8 mouse cellular contexts compared by ENCODE assay signal in genomic region chr1:135944526-135945259, GRCm38 (mm10). TPM values are rescaled to one million over a fixed set of nuclear protein-coding genes. Genes with fewer than 3 reads are reported as not detected.
DNase-seq lines count a peak whose midpoint lies in the region; ATAC-seq and TF ChIP-seq lines count a peak whose summit lies in the region.

No protein-coding gene starts in this region.

- no peak overlapping the region for H3K27ac ChIP-seq in embryonic facial prominence, embryonic 10.5 days (replicated peaks)
- H3K27ac ChIP-seq in kidney, adult 2 months (ENCODE audit: insufficient read depth, low read depth, low read length): no peak overlapping the region
- no peak overlapping the region for H3K27ac ChIP-seq in limb, embryonic 11.5 days (replicated peaks; ENCODE audit: low read depth, low read length)
- no peak overlapping the region for H3K27ac ChIP-seq in midbrain, postnatal 0 days (ENCODE audit: low read depth, low read length)

- no peak overlapping the region for H3K4me3 ChIP-seq in embryonic facial prominence, embryonic 10.5 days
- H3K4me3 ChIP-seq in kidney, adult 2 months (ENCODE audit: insufficient read depth, low read depth, low read length): no peak overlapping the region
- H3K4me3 ChIP-seq in limb, embryonic 11.5 days (ENCODE audit: low read depth, low read length): no peak overlapping the region
- no peak overlapping the region for H3K4me3 ChIP-seq in midbrain, postnatal 0 days (ENCODE audit: low read depth, low read length)

- no peak for TF ChIP-seq POLR2A in kidney, adult 2 months (IDR thresholded peaks at IDR 0.05; ENCODE audit: low read depth, low read length)

- WGBS in embryonic facial prominence, embryonic 10.5 days: 44% methylated on average over 12 of the region's 12 CpGs
- WGBS in kidney, adult 2 months: 45% methylated on average over 12 of the region's 12 CpGs
- WGBS in limb, embryonic 11.5 days: 44% methylated on average over 12 of the region's 12 CpGs
- 45% methylated on average over 12 of the region's 12 CpGs for WGBS in midbrain, postnatal 0 days

- H3K27me3 ChIP-seq in embryonic facial prominence, embryonic 10.5 days (replicated peaks; ENCODE audit: low read depth, poor library complexity, severe bottlenecking): peaks cover 34% of the 10 kb centered on the region
- no peaks in the 10 kb centered on the region for H3K27me3 ChIP-seq in kidney, adult 2 months (replicated peaks; ENCODE audit: control insufficient read depth, insufficient read depth, low read length)
- no peaks in the 10 kb centered on the region for H3K27me3 ChIP-seq in limb, embryonic 11.5 days (ENCODE audit: control insufficient read depth, insufficient read depth, low read length)
- H3K27me3 ChIP-seq in midbrain, postnatal 0 days (ENCODE audit: insufficient read depth, low read length): no peaks in the 10 kb centered on the region

- peak; percentile 59 for TF ChIP-seq CTCF in kidney, adult 2 months (conservative IDR thresholded peaks at IDR 0.05; ENCODE audit: insufficient read depth, insufficient read length, low read depth, low read length)
- TF ChIP-seq CTCF in midbrain, postnatal 0 days (IDR thresholded peaks at IDR 0.05): peak; percentile 93

- H3K4me2 ChIP-seq in limb, embryonic 11.5 days (ENCODE audit: low read depth, severe bottlenecking): no peak overlapping the region
- no peak overlapping the region for H3K4me2 ChIP-seq in midbrain, postnatal 0 days (ENCODE audit: low read depth, low read length, poor library complexity, severe bottlenecking)

- no peak; the same call in 1 of the 2 replicates for ATAC-seq in limb, embryonic 11.5 days (ENCODE audit: insufficient number of reproducible peaks, low FRiP score, low TSS enrichment, low read depth)
- ATAC-seq in midbrain, postnatal 0 days (ENCODE audit: low FRiP score): peak; percentile 61; the same call in 1 of the 2 replicates

- no peaks in the 10 kb centered on the region for H3K36me3 ChIP-seq in embryonic facial prominence, embryonic 10.5 days (replicated peaks)
- no peaks in the 10 kb centered on the region for H3K36me3 ChIP-seq in kidney, adult 2 months (ENCODE audit: control insufficient read depth, insufficient read depth, low read length)
- no peaks in the 10 kb centered on the region for H3K36me3 ChIP-seq in limb, embryonic 11.5 days (ENCODE audit: control insufficient read depth, insufficient read depth, low read length)
- H3K36me3 ChIP-seq in midbrain, postnatal 0 days (ENCODE audit: insufficient read depth, low read length): no peaks in the 10 kb centered on the region

- 0 out of 2 replicates have a peak, but pooled peaks cover 3% of the 10 kb centered on the region for H3K4me1 ChIP-seq in embryonic facial prominence, embryonic 10.5 days
- H3K4me1 ChIP-seq in kidney, adult 2 months (ENCODE audit: control insufficient read depth, insufficient read depth, low read length): no peaks in the 10 kb centered on the region
- H3K4me1 ChIP-seq in limb, embryonic 11.5 days (ENCODE audit: control insufficient read depth, insufficient read depth, low read length): no peaks in the 10 kb centered on the region
- peaks cover 4% of the 10 kb centered on the region; the same call in 1 of the 2 replicates for H3K4me1 ChIP-seq in midbrain, postnatal 0 days (ENCODE audit: insufficient read depth, low read length)

- no peaks in the 10 kb centered on the region for H3K9me3 ChIP-seq in embryonic facial prominence, embryonic 10.5 days
- H3K9me3 ChIP-seq in limb, embryonic 11.5 days (ENCODE audit: control insufficient read depth, low read length): no peaks in the 10 kb centered on the region
- no peaks in the 10 kb centered on the region for H3K9me3 ChIP-seq in midbrain, postnatal 0 days (ENCODE audit: low read length)

- peak; percentile 79 for DNase-seq in 416B (ENCODE audit: low read depth)
- DNase-seq in adrenal gland, postnatal 25 days: peak; percentile 68
- DNase-seq in embryonic facial prominence, embryonic 10.5 days (ENCODE audit: low spot score): peak; percentile 79
- peak; percentile 96 for DNase-seq in heart, adult 11 months
- peak; percentile 75 for DNase-seq in kidney, adult 2 months
- DNase-seq in limb, embryonic 11.5 days (ENCODE audit: low spot score): peak; percentile 85
- peak; percentile 93 for DNase-seq in midbrain, postnatal 0 days (ENCODE audit: low spot score)
- peak; percentile 87 to 94 for DNase-seq in spleen, postnatal 4 days (ENCODE audit: low spot score in 2 of 2)

- H3K9ac ChIP-seq in limb, embryonic 11.5 days (ENCODE audit: low read length): no peak overlapping the region
- no peak overlapping the region for H3K9ac ChIP-seq in midbrain, postnatal 0 days (replicated peaks; ENCODE audit: low read length, poor library complexity, severe bottlenecking)

RNA-seq across cellular contexts. Expression of gene Pkp1, which starts 25.7 kb away (rescaled TPM):
- not detected in 2 replicates for total RNA-seq in adrenal gland, postnatal 25 days (2021)
- polyA plus RNA-seq in embryonic facial prominence, embryonic 10.5 days (2016; fragmentation: Nextera tagmentation; extraction: Ambion mirVana): 0.25 TPM in 1 of 2 replicates, not detected in the other
- 0.14 and 0.27 TPM in 2 replicates for polyA plus RNA-seq in kidney, adult 2 months (2012; rRNA removed)
- 0.71 and 0.79 TPM in 2 replicates for polyA plus RNA-seq in limb, embryonic 11.5 days (2014; fragmentation: Nextera tagmentation; extraction: Ambion mirVana)
- 0.24 and 2.9 TPM in 2 replicates for total RNA-seq in midbrain, postnatal 0 days (2014; rRNA removed)
- 0.09 and 0.16 TPM in 2 replicates for polyA plus RNA-seq in midbrain, postnatal 0 days (2015; fragmentation: Nextera tagmentation; extraction: Ambion mirVana)
